Mouse (Mus musculus) CH12.LX (cell line): Measurements from ENCODE around the gene Gm8994.

Experiments
- CTCF ChIP-seq, 2 experiments: IDR thresholded peaks in 1 of 2; conservative IDR thresholded peaks in 1 of 2; 2 replicates each; pipeline ENCODE4 v1.5.1; 2011 to 2012; ENCODE audit warnings: low read depth in 2 of 2, low read length in 2 of 2, improper control_type of control experiment in 1 of 2, inconsistent platforms in 1 of 2, mild to moderate bottlenecking in 1 of 2, moderate library complexity in 1 of 2
- MAX ChIP-seq: IDR thresholded peaks from 2 replicates; pipeline ENCODE4 v1.6.1; 2011; ENCODE audit warnings: low read length, improper control_type of control experiment
- POLR2AphosphoS2 ChIP-seq: IDR thresholded peaks from 2 replicates; pipeline ENCODE4 v1.6.1; 2011; ENCODE audit warnings: low read depth, low read length, improper control_type of control experiment
- ZC3H11A ChIP-seq: IDR thresholded peaks from 2 replicates; pipeline ENCODE4 v1.6.1; 2012; ENCODE audit warnings: low read depth, mild to moderate bottlenecking, inconsistent platforms, low read length, improper control_type of control experiment
- ZNF384 ChIP-seq: IDR thresholded peaks from 2 replicates; pipeline ENCODE4 v1.6.1; 2012; ENCODE audit warnings: low read depth, low read length, improper control_type of control experiment, inconsistent platforms

DNA sequence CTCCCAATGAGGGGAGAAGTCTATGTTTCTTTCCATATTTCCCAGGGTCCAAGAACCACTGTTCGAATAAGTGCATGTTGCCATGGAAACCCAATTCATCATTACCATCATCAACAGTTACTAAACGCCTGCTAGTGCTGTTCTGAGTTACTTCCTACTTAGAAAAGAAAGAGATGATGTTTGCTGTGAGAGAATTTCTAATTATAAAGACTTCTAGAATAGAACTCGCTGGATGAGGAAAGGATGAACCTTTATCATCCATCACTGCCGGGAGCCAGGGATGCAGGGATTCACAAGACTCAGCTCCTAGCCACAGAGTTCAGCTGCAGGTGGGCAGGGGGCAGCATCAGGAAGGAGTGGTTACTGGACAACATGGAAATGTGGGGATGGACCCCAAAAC lies 36.7 kb downstream of the Gm8994 start:
- no peak for TF ChIP-seq POLR2AphosphoS2
- no peak for TF ChIP-seq ZNF384
- TF ChIP-seq MAX = no peak
- no peak for TF ChIP-seq CTCF (conservative IDR thresholded peaks at IDR 0.05 in 1 of 2, IDR thresholded peaks at IDR 0.05 in 1 of 2; ENCODE audit: low read depth in 2 of 2, low read length in 2 of 2)
- TF ChIP-seq ZC3H11A = no peak
